Comparison of ENCODE assay signal across 8 mouse cellular contexts in genomic region chr19:45746153-45747020, GRCm38 (mm10). TPM values are rescaled to one million over a fixed set of nuclear protein-coding genes. Genes with fewer than 3 reads are reported as not detected.
DNase-seq lines count a peak whose midpoint lies in the region; ATAC-seq and TF ChIP-seq lines count a peak whose summit lies in the region.

No protein-coding gene starts in this region.

- peaks cover 67% of the 10 kb centered on the region for H3K27me3 ChIP-seq in forebrain, embryonic 10.5 days (ENCODE audit: poor library complexity, severe bottlenecking)
- H3K27me3 ChIP-seq in forebrain, embryonic 15.5 days, result peaks cover 51% of the 10 kb centered on the region
- H3K27me3 ChIP-seq in hindbrain, embryonic 14.5 days (ENCODE audit: control insufficient read depth, insufficient read depth, low read length), result peaks cover 51% of the 10 kb centered on the region
- H3K27me3 ChIP-seq in lung, postnatal 0 days (replicated peaks; ENCODE audit: insufficient read depth, low read length), result peaks cover 36% of the 10 kb centered on the region

- no peaks in the 10 kb centered on the region for H3K9me3 ChIP-seq in forebrain, embryonic 10.5 days
- no peaks in the 10 kb centered on the region for H3K9me3 ChIP-seq in forebrain, embryonic 15.5 days
- H3K9me3 ChIP-seq in hindbrain, embryonic 14.5 days (ENCODE audit: control insufficient read depth, low read length), result no peaks in the 10 kb centered on the region
- H3K9me3 ChIP-seq in lung, postnatal 0 days (ENCODE audit: low read length), result no peaks in the 10 kb centered on the region

- TF ChIP-seq EP300 in lung, postnatal 0 days (IDR thresholded peaks at IDR 0.05), result no peak

- no peak overlapping the region for H3K4me2 ChIP-seq in forebrain, embryonic 15.5 days (replicated peaks)
- no peak overlapping the region for H3K4me2 ChIP-seq in hindbrain, embryonic 14.5 days (replicated peaks)
- H3K4me2 ChIP-seq in lung, postnatal 0 days (replicated peaks; ENCODE audit: low read depth, low read length), result no peak overlapping the region

- no peak overlapping the region for H3K9ac ChIP-seq in forebrain, embryonic 15.5 days (replicated peaks)
- H3K9ac ChIP-seq in hindbrain, embryonic 14.5 days, result no peak overlapping the region
- H3K9ac ChIP-seq in lung, postnatal 0 days (replicated peaks; ENCODE audit: low read depth), result no peak overlapping the region

- H3K4me1 ChIP-seq in forebrain, embryonic 10.5 days, result peaks cover 69% of the 10 kb centered on the region
- peaks cover 54% of the 10 kb centered on the region for H3K4me1 ChIP-seq in forebrain, embryonic 15.5 days
- H3K4me1 ChIP-seq in hindbrain, embryonic 14.5 days (replicated peaks; ENCODE audit: control insufficient read depth, insufficient read depth, low read length), result peaks cover 13% of the 10 kb centered on the region
- H3K4me1 ChIP-seq in lung, postnatal 0 days (ENCODE audit: insufficient read depth, low read depth, low read length), result peaks cover 13% of the 10 kb centered on the region; the same call in 1 of the 2 replicates

- 9% methylated on average over 29 of the region's 29 CpGs for WGBS in forebrain, embryonic 10.5 days
- 10% methylated on average over 29 of the region's 29 CpGs for WGBS in forebrain, embryonic 15.5 days
- WGBS in hindbrain, embryonic 14.5 days, result 8% methylated on average over 29 of the region's 29 CpGs
- WGBS in lung, postnatal 0 days, result 11% methylated on average over 29 of the region's 29 CpGs

- H3K4me3 ChIP-seq in forebrain, embryonic 10.5 days, result peak overlapping the region; percentile 6; the same call in 1 of the 2 replicates
- no peak overlapping the region for H3K4me3 ChIP-seq in forebrain, embryonic 15.5 days
- 0 out of 2 replicates have a peak overlapping the region, but pooled peaks have one; percentile 4 for H3K4me3 ChIP-seq in hindbrain, embryonic 14.5 days (replicated peaks; ENCODE audit: low read length)
- H3K4me3 ChIP-seq in lung, postnatal 0 days (ENCODE audit: low read depth, low read length), result no peak overlapping the region

- TF ChIP-seq CTCF in lung, postnatal 0 days (IDR thresholded peaks at IDR 0.05), result peak; percentile 85

- H3K36me3 ChIP-seq in forebrain, embryonic 10.5 days (replicated peaks), result peaks cover 15% of the 10 kb centered on the region
- peaks cover 3% of the 10 kb centered on the region for H3K36me3 ChIP-seq in forebrain, embryonic 15.5 days
- H3K36me3 ChIP-seq in hindbrain, embryonic 14.5 days (replicated peaks; ENCODE audit: control insufficient read depth, insufficient read depth), result peaks cover 8% of the 10 kb centered on the region
- peaks cover 2% of the 10 kb centered on the region; the same call in 1 of the 2 replicates for H3K36me3 ChIP-seq in lung, postnatal 0 days (ENCODE audit: insufficient read depth, low read length)

- no peak for ATAC-seq in forebrain, embryonic 15.5 days (replicated peaks)
- no peak for ATAC-seq in hindbrain, embryonic 14.5 days (ENCODE audit: low FRiP score)
- peak; percentile 23; the same call in 1 of the 2 replicates for ATAC-seq in lung, postnatal 0 days

- peak; percentile 78 for DNase-seq in forebrain, embryonic 10.5 days (ENCODE audit: extremely low spot score, low spot score)
- DNase-seq in cerebellum, adult 11-12 months, result peak; percentile 64
- DNase-seq in frontal cortex, postnatal 14 days (ENCODE audit: low spot score in 2 of 2), result peak; percentile 37 to 69
- peak; percentile 75 for DNase-seq in hindbrain, embryonic 14.5 days (ENCODE audit: low spot score)
- DNase-seq in layer of hippocampus, postnatal 14 days (ENCODE audit: low spot score in 2 of 2), result peak; percentile 64 to 74
- peak; percentile 71 for DNase-seq in lung, postnatal 0 days (ENCODE audit: low spot score)
- peak; percentile 51 for DNase-seq in skeletal muscle tissue, adult 2 months (ENCODE audit: low read depth, low spot score)

- no peak overlapping the region for H3K27ac ChIP-seq in forebrain, embryonic 10.5 days
- H3K27ac ChIP-seq in forebrain, embryonic 15.5 days (replicated peaks), result no peak overlapping the region
- H3K27ac ChIP-seq in hindbrain, embryonic 14.5 days, result no peak overlapping the region
- H3K27ac ChIP-seq in lung, postnatal 0 days (ENCODE audit: low read length), result no peak overlapping the region

RNA-seq across cellular contexts. Expression of gene Npm3, which starts 3.0 kb away (rescaled TPM):
- 10.7 and 16.1 TPM in 2 replicates for polyA plus RNA-seq in forebrain, embryonic 10.5 days (2016; fragmentation: Nextera tagmentation; extraction: Ambion mirVana)
- 9.5 and 9.7 TPM in 2 replicates for polyA plus RNA-seq in forebrain, embryonic 15.5 days (2015; fragmentation: Nextera tagmentation; extraction: Ambion mirVana)
- polyA plus RNA-seq in hindbrain, embryonic 14.5 days (2014; fragmentation: Nextera tagmentation; extraction: Ambion mirVana), result 6.9 and 7.2 TPM in 2 replicates
- 10 to 100 TPM; 11.9 to 12.9 TPM for total RNA-seq in layer of hippocampus, postnatal 14 days (2021)
- 7.7 and 8.1 TPM in 2 replicates for polyA plus RNA-seq in lung, postnatal 0 days (2015; fragmentation: Nextera tagmentation; extraction: Ambion mirVana)

RNA-seq across cellular contexts. Expression of gene Fgf8, which starts 3.7 kb away (rescaled TPM):
- 30.6 and 35.3 TPM in 2 replicates for polyA plus RNA-seq in forebrain, embryonic 10.5 days (2016; fragmentation: Nextera tagmentation; extraction: Ambion mirVana)
- polyA plus RNA-seq in forebrain, embryonic 15.5 days (2015; fragmentation: Nextera tagmentation; extraction: Ambion mirVana), result 0.23 and 0.90 TPM in 2 replicates
- 0.19 and 0.25 TPM in 2 replicates for polyA plus RNA-seq in hindbrain, embryonic 14.5 days (2014; fragmentation: Nextera tagmentation; extraction: Ambion mirVana)
- not detected for total RNA-seq in layer of hippocampus, postnatal 14 days (2021)
- not detected in 2 replicates for polyA plus RNA-seq in lung, postnatal 0 days (2015; fragmentation: Nextera tagmentation; extraction: Ambion mirVana)

RNA-seq across cellular contexts. Expression of gene Mgea5, which starts 37.2 kb away (rescaled TPM):
- polyA plus RNA-seq in forebrain, embryonic 10.5 days (2016; fragmentation: Nextera tagmentation; extraction: Ambion mirVana), result 59.2 and 63.9 TPM in 2 replicates
- polyA plus RNA-seq in forebrain, embryonic 15.5 days (2015; fragmentation: Nextera tagmentation; extraction: Ambion mirVana), result 93.6 and 94.5 TPM in 2 replicates
- 88.2 and 95.4 TPM in 2 replicates for polyA plus RNA-seq in hindbrain, embryonic 14.5 days (2014; fragmentation: Nextera tagmentation; extraction: Ambion mirVana)
- total RNA-seq in layer of hippocampus, postnatal 14 days (2021), result 100 to 1,000 TPM; 133 to 136 TPM
- 26.4 and 33.9 TPM in 2 replicates for polyA plus RNA-seq in lung, postnatal 0 days (2015; fragmentation: Nextera tagmentation; extraction: Ambion mirVana)

Comparison
In these comparisons a context has a peak if more than half of its experiments do, and no peak if none do; other contexts are left out.
1. H3K4me3 ChIP-seq: peak in forebrain, embryonic 10.5 days (single experiment) and hindbrain, embryonic 14.5 days (single experiment); none in forebrain, embryonic 15.5 days (single experiment) and lung, postnatal 0 days (single experiment).
2. RNA of gene Fgf8, which starts 3.7 kb away (polyA plus RNA-seq): 30.6 to 35.3 TPM in forebrain, embryonic 10.5 days; 0.23 to 0.90 TPM in forebrain, embryonic 15.5 days, 0.19 to 0.25 TPM in hindbrain, embryonic 14.5 days and not detected in lung, postnatal 0 days; every median in the first group is over 10 times any median in the second.
3. Peak in every context shown above with its lines, with median percentiles within 50 percentile points of each other: DNase-seq.